Mouse (Mus musculus): Measurements from ENCODE around the gene 1700029P11Rik.

DNA sequence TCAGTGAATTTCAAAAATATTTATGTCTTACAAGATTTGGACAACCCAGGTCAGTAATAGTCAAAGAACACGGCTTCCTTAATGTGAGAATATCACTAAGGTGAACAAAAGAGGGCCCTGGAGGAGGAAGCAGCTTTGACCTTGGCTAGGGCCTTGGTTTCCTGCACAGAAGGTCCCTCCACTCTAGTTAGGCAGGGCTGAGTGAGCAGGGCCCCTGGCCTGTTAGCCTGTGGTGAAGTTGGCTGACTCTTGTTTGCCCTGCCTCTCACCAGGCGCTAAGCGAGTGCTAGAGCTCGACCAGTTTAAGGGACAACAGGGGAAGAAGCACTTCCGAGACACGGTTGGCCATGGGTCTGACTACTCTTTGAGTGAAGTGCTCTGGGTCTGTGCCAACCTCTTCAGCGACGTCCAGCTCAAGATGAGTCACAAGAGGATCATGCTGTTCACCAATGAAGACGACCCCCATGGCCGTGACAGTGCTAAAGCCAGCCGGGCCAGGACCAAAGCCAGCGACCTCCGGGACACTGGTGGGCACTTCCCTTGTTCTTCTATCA lies 42.3 kb downstream of the 1700029P11Rik start:
- TF ChIP-seq CTCF (IDR thresholded peaks at IDR 0.05; ENCODE audit: control insufficient read depth, insufficient read depth, insufficient read length), result no peak
- no peak for TF ChIP-seq MYOD1 (IDR thresholded peaks at IDR 0.05; ENCODE audit: control insufficient read depth, insufficient read length, low read depth)
- TF ChIP-seq MYOG (IDR thresholded peaks at IDR 0.05; ENCODE audit: control insufficient read depth, extremely low read depth, insufficient read length), result no peak
- no peak for TF ChIP-seq CEBPB (IDR thresholded peaks at IDR 0.05; ENCODE audit: low read depth)
- TF ChIP-seq MAX (IDR thresholded peaks at IDR 0.05), result no peak
- no peak for TF ChIP-seq USF1 (IDR thresholded peaks at IDR 0.05; ENCODE audit: low read depth)
- no peak for TF ChIP-seq FOSL1 (IDR thresholded peaks at IDR 0.05; ENCODE audit: insufficient read depth, low read length, poor library complexity, severe bottlenecking)
